Mouse (Mus musculus) cortical plate, adult 2 months (tissue): ENCODE measurements around the gene Cat.

Source experiments
- CTCF ChIP-seq: fragments of 200-500 bp; IDR thresholded peaks from 2 replicates; pipeline ENCODE4 v1.5.1; 2011; ENCODE audit warnings: mild to moderate bottlenecking, control low read depth, low read length; ENCODE audit not compliant: insufficient read depth; ENCODE audit errors: extremely low read depth
- POLR2A ChIP-seq: fragments of 200-500 bp; IDR thresholded peaks from 2 replicates; pipeline ENCODE4 v1.6.1; 2011; ENCODE audit warnings: mild to moderate bottlenecking, low read length, control low read depth; ENCODE audit not compliant: insufficient read depth; ENCODE audit errors: extremely low read depth

DNA sequence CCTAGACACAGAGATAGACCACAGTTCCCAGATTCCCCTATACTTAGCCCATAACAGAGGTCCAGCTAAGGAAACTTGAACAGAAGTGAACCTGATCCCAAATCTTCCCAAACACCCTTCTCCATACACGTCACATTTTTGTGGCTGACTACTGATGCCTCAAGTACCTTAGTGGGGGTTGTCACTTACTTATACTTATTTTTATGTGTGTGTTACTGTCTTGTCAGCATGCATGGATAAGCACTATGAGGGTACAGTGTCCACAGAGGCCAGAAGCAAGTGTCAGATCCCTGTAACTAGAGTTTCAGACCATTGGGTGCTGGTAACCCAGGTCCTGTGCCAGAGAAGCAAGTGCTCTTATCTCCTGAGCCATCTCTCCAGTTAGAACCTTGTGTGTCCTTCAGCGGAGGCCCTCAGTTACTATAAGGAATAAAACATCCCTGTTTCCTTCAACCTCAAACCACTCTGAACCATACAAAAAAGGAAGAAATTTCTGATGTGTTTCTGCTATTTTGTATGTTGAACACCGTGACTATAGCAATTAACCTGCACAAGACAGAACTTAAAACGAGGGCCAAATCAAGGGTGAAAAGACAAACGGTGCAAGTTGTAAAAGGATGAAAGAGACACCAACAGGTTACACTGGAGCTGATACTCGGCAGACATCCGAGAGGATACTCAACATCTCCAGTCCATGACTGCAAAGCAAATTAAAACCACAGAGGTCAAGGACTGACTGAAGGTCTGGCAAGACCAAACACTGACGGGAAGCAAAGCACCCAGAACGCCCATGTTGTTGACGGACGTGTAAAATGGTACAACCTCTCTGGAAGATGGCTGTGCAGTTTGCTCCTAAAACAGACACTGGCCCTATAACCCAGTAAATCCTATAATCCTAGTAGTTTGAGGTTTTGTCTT, 3.4 kb downstream of the Cat start:
- TF ChIP-seq CTCF = no peak
- TF ChIP-seq POLR2A = no peak
